Mouse (Mus musculus) heart, adult 2 months (tissue): ENCODE data around the gene Gm20662. TPM values are rescaled to one million over a fixed set of nuclear protein-coding genes. Genes with fewer than 3 reads are reported as not detected.

Source experiments
- DNase-seq, 2 experiments: peaks; one replicate each; pipeline ENCODE4 v3.0.0; 2021
- H3K27ac ChIP-seq: fragments of 200-600 bp; 2 replicates; pipeline ENCODE4 v1.8.1; 2022
- H3K27me3 ChIP-seq: fragments of 200-500 bp; 2 replicates; pipeline ENCODE4 v1.6.1; 2012; ENCODE audit warnings: mild to moderate bottlenecking, low read length, inconsistent platforms, mixed read lengths; ENCODE audit not compliant: control insufficient read depth, insufficient read depth
- H3K36me3 ChIP-seq: fragments of 200-500 bp; 2 replicates; pipeline ENCODE4 v1.6.1; 2012; ENCODE audit warnings: low read length, inconsistent platforms; ENCODE audit not compliant: control insufficient read depth, insufficient read depth
- H3K4me1 ChIP-seq: fragments of 200-500 bp; 2 replicates; pipeline ENCODE4 v1.6.1; 2011; ENCODE audit warnings: low read length; ENCODE audit not compliant: control insufficient read depth, insufficient read depth
- H3K4me3 ChIP-seq: fragments of 200-600 bp; 2 replicates; pipeline ENCODE4 v1.8.1; 2022
- H3K79me2 ChIP-seq: fragments of 200-500 bp; replicated peaks from 2 replicates; pipeline ENCODE4 v1.6.1; 2012; ENCODE audit warnings: mild to moderate bottlenecking, inconsistent platforms, low read length, moderate library complexity, mixed read lengths; ENCODE audit not compliant: control insufficient read depth, insufficient read depth
- H3K9ac ChIP-seq: fragments of 200-500 bp; 2 replicates; pipeline ENCODE4 v1.6.1; 2012; ENCODE audit warnings: low read depth, mild to moderate bottlenecking, control low read depth, inconsistent platforms, low read length, mixed read lengths
- CTCF ChIP-seq: fragments of 200-600 bp; IDR thresholded peaks from 2 replicates; pipeline ENCODE4 v1.8.1; 2022; ENCODE audit warnings: antibody characterized with exemption, mild to moderate bottlenecking, moderate library complexity
- EP300 ChIP-seq: fragments of 200-500 bp; IDR thresholded peaks from 2 replicates; pipeline ENCODE4 v1.6.1; 2011; ENCODE audit warnings: low read depth, low read length, control low read depth; ENCODE audit not compliant: insufficient read depth
- POLR2A ChIP-seq: fragments of 200-500 bp; IDR thresholded peaks from 2 replicates; pipeline ENCODE4 v1.6.1; 2011; ENCODE audit warnings: mild to moderate bottlenecking, low read depth, low read length, control low read depth; ENCODE audit not compliant: insufficient read depth
- WGBS: fragments of 180-500 bp; shearing (Covaris S2); methylation state at CpG from one replicate; pipeline ENCODE4 v1.1.7; 2018; 5-methylcytosine and 5-hydroxymethylcytosine counted together
- intact Hi-C: fragments of 180-260 bp; cut with DNase I; formaldehyde crosslinking; loops from one replicate; pipeline ENCODE4 v1.15.1; 2025
- polyA plus RNA-seq: library from polyadenylated mRNA; depleted of rRNA; stranded (reverse); fragments of >200 nt; gene quantifications from 2 replicates; pipeline ENCODE4 v1.2.3, GENCODE M21; 2012
- total RNA-seq, 2 experiments: library from RNA; stranded (reverse); gene quantifications; 2 replicates each; pipeline ENCODE4 v1.2.3; 2021

Gm20662 gene
- total and polyA plus RNA-seq, 3 experiments: 1.4 to 2.3 (median 1.8) TPM

GRCm38 (mm10) chr9:108047601-108048565 is 51.7 kb downstream of the Gm20662 start:
- WGBS: 42% methylated on average over 17 of the region's 17 CpGs
- Histone ChIP-seq H3K79me2 (no peaks in the 10 kb centered on the region), H3K4me1 (peaks cover 6% of the 10 kb centered on the region), H3K27me3 (no peaks in the 10 kb centered on the region), H3K27ac (peak overlapping the region; percentile 63), H3K9ac (no peak overlapping the region), H3K36me3 (no peaks in the 10 kb centered on the region), H3K4me3 (peak overlapping the region; percentile 93)
- no peak for TF ChIP-seq POLR2A
- TF ChIP-seq CTCF: no peak
- no peak for TF ChIP-seq EP300
- intact Hi-C loops: no loop called here
- peak; percentile 6 to 20 for DNase-seq

- intact Hi-C loops: no loop called here
- H3K9ac ChIP-seq: peak overlapping the region; percentile 18; the same call in 1 of the 2 replicates
- DNase-seq: no peak
- H3K4me3 ChIP-seq: peak overlapping the region; percentile 93
- no peaks in the 10 kb centered on the region for H3K36me3 ChIP-seq
- TF ChIP-seq CTCF (no peak), POLR2A (no peak), EP300 (no peak)
- WGBS: 2% methylated on average over 19 of the region's 19 CpGs
- H3K27me3 ChIP-seq: no peaks in the 10 kb centered on the region
- H3K4me1 ChIP-seq: peaks cover 9% of the 10 kb centered on the region
- no peaks in the 10 kb centered on the region for H3K79me2 ChIP-seq
- H3K27ac ChIP-seq: peak overlapping the region; percentile 63
Measured at GRCm38 (mm10) chr9:108048566-108048955, 52.4 kb downstream of the Gm20662 start.

- Histone ChIP-seq H3K4me3 (peak within 1 kb of the TSS; percentile 93), H3K36me3 (no peaks in the 10 kb centered on the region), H3K4me1 (peaks cover 9% of the 10 kb centered on the region), H3K27me3 (no peaks in the 10 kb centered on the region), H3K79me2 (no peaks in the 10 kb centered on the region), H3K9ac (peak within 1 kb of the TSS; percentile 78), H3K27ac (peak within 1 kb of the TSS; percentile 82)
- DNase-seq: peak; percentile 93 to 98
- TF ChIP-seq CTCF (0 out of 2 replicates have a peak, but pooled peaks have one; percentile 8), POLR2A (peak; percentile 85), EP300 (0 out of 2 replicates have a peak, but pooled peaks have one; percentile 27)
- under 1% methylated on average over 36 of the region's 39 CpGs for WGBS
- intact Hi-C loops: no loop called here
Measured at GRCm38 (mm10) chr9:108049016-108049455, 52.9 kb downstream of the Gm20662 start, which contains the start of gene Gmppb. Gene Gmppb, plus strand, starts transcription at chr9:108049242.

- intact Hi-C loops: loop anchor here (5.0 kb wide), 1 partner anchor 147 kb away; no protein-coding TSS in a partner anchor
- WGBS: 31% methylated on average over 15 of the region's 15 CpGs
- H3K27me3 ChIP-seq: no peaks in the 10 kb centered on the region
- peak overlapping the region; percentile 78 for H3K9ac ChIP-seq
- peaks cover 9% of the 10 kb centered on the region for H3K4me1 ChIP-seq
- peak overlapping the region; percentile 82 for H3K27ac ChIP-seq
- no peaks in the 10 kb centered on the region for H3K79me2 ChIP-seq
- no peaks in the 10 kb centered on the region for H3K36me3 ChIP-seq
- DNase-seq: peak; percentile 4 to 25
- H3K4me3 ChIP-seq: peak overlapping the region; percentile 93
- no peak for TF ChIP-seq POLR2A
- TF ChIP-seq CTCF: no peak
- TF ChIP-seq EP300: no peak
Measured at GRCm38 (mm10) chr9:108049561-108050251, 53.6 kb downstream of the Gm20662 start.

- Histone ChIP-seq H3K79me2 (no peaks in the 10 kb centered on the region), H3K9ac (no peak overlapping the region), H3K27ac (no peak overlapping the region), H3K27me3 (no peaks in the 10 kb centered on the region), H3K36me3 (no peaks in the 10 kb centered on the region), H3K4me3 (no peak overlapping the region), H3K4me1 (peaks cover 9% of the 10 kb centered on the region)
- peak; percentile 5 to 20 for DNase-seq
- TF ChIP-seq POLR2A: no peak
- 88% methylated on average over 15 of the region's 15 CpGs for WGBS
- intact Hi-C loops: loop anchor here (5.0 kb wide), 1 partner anchor 149 kb away; no protein-coding TSS in a partner anchor
Measured at GRCm38 (mm10) chr9:108051184-108051930, 55.2 kb downstream of the Gm20662 start.
